Comparison of ENCODE assay signal across 14 mouse cellular contexts in the genomic region with DNA sequence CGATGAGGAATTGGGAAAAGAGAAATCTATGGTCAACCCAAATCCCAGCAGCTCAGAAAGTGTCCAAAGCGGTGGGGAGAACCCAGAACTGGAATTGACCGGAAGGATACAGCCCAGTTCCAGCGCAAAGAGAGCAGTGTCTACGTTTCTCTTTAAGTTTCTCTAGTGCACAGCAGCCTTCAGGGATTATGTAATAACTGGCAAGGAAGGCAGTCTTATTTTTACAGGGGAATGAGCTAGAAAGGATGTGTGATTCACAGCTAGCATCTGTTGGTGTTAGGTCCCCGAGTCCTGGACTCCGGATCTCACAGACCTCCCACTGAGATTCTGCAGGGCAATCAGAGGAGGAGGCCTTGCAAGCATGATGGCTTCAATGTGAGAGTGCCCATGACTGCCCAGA.
A peak's percentile ranks its signal among the peaks of the same experiment; 100 is the strongest.
DNase-seq lines count a peak whose midpoint lies in the region; ATAC-seq lines count a peak whose summit lies in the region.
"Had no signal": no experiment of that assay in that cellular context is flagged by ENCODE, and none has a peak within 500 bp of the region (broad histone marks: within the 10 kb centered on the region; RNA-seq: fewer than 3 reads in every experiment).

No protein-coding gene starts in this region.

- H3K27me3 ChIP-seq in liver, embryonic 12.5 days (replicated peaks) = no peaks in the 10 kb centered on the region
- H3K27me3 ChIP-seq: CH12.LX; midbrain, embryonic 12.5 days had no signal

- no peak overlapping the region for H3K4me2 ChIP-seq in liver, embryonic 12.5 days
- H3K4me2 ChIP-seq: midbrain, embryonic 12.5 days had no signal

- 70% methylated on average over 7 of the region's 7 CpGs for WGBS in liver, embryonic 12.5 days (ENCODE audit: insufficient replicate concordance)

- no peak for ATAC-seq in liver, embryonic 12.5 days
- ATAC-seq: liver, postnatal 0 days had no signal

- H3K4me3 ChIP-seq in liver, embryonic 12.5 days = no peak overlapping the region
- H3K4me3 ChIP-seq: midbrain, embryonic 12.5 days had no signal

- peak; percentile 8 to 39 for DNase-seq in layer of hippocampus, adult 18-20 months (ENCODE audit: low spot score in 2 of 2)
- DNase-seq in layer of hippocampus, adult 9-10 months (ENCODE audit: low spot score) = no peak
- DNase-seq in NIH3T3 (ENCODE audit: low read depth) = peak; percentile 7
- DNase-seq in frontal cortex, postnatal 36 days (ENCODE audit: low spot score in 2 of 2) = peak; percentile 37 to 65
- peak; percentile 20 for DNase-seq in lung, postnatal 14 days
- no peak for DNase-seq in ovary, postnatal 14 days (ENCODE audit: low spot score)
- DNase-seq: cerebellum, adult 9-10 months; gastrocnemius, postnatal 14 days; liver, postnatal 0 days; retina, postnatal 1 day; thymus, postnatal 36 days had no signal

- no peak overlapping the region for H3K27ac ChIP-seq in liver, embryonic 12.5 days
- H3K27ac ChIP-seq: midbrain, embryonic 12.5 days had no signal

- H3K9ac ChIP-seq in liver, embryonic 12.5 days = no peak overlapping the region
- H3K9ac ChIP-seq: liver, postnatal 0 days; midbrain, embryonic 12.5 days had no signal

- H3K36me3 ChIP-seq in liver, embryonic 12.5 days = no peaks in the 10 kb centered on the region
- H3K36me3 ChIP-seq: midbrain, embryonic 12.5 days had no signal

- H3K4me1 ChIP-seq in liver, embryonic 12.5 days = no peaks in the 10 kb centered on the region
- H3K4me1 ChIP-seq: midbrain, embryonic 12.5 days had no signal

- no peaks in the 10 kb centered on the region for H3K9me3 ChIP-seq in liver, embryonic 12.5 days (replicated peaks)
- H3K9me3 ChIP-seq: midbrain, embryonic 12.5 days had no signal

Comparison
In these comparisons a context has a peak if more than half of its experiments do, and no peak if none do; other contexts are left out.
1. DNase-seq: peak in layer of hippocampus, adult 18-20 months (2 of 2), NIH3T3 (single experiment), frontal cortex, postnatal 36 days (2 of 2) and lung, postnatal 14 days (single experiment); none in layer of hippocampus, adult 9-10 months (single experiment) and ovary, postnatal 14 days (single experiment).